Mouse (Mus musculus) monocyte, adult 5-6 weeks (primary cell): ENCODE measurements at regions not wholly inside any gene's neighbourhood (a gene's known extent, or its start where the extent isn't known, plus 50 kb on each side); places are given as distances from the start of the nearest gene placed in this dataset.

Source experiments
- ATAC-seq: fragments of 153-309, 156-312 bp; replicated peaks from 2 replicates; pipeline ENCODE4 v1.8.0; 2017; ENCODE audit warnings: mild to moderate bottlenecking; ENCODE audit not compliant: low TSS enrichment, insufficient number of reproducible peaks, severe bottlenecking, poor library complexity, low FRiP score

GRCm38 (mm10) chr17:47195981-47196380, 172.7 kb upstream of the Mrps10 start:
- ATAC-seq: no peak

- ATAC-seq: peak; percentile 66; the same call in 1 of the 2 replicates
These were observed 174.1 kb upstream of the Mrps10 start for GRCm38 (mm10) chr17:47194463-47195012.

GRCm38 (mm10) chr17:47191416-47191815, 177.3 kb upstream of the Mrps10 start:
- no peak for ATAC-seq

GRCm38 (mm10) chr17:47189770-47190169, 178.9 kb upstream of the Mrps10 start:
- no peak for ATAC-seq

GRCm38 (mm10) chr17:47184148-47184547, 173.8 kb upstream of the Ubr2 start:
- peak; percentile 29; the same call in 1 of the 2 replicates for ATAC-seq

- no peak for ATAC-seq
These were observed 171.8 kb upstream of the Ubr2 start for GRCm38 (mm10) chr17:47182118-47182517.

GRCm38 (mm10) chr17:47179410-47179809, 169.1 kb upstream of the Ubr2 start:
- ATAC-seq: no peak

- ATAC-seq: no peak
These were observed 168.3 kb upstream of the Ubr2 start for GRCm38 (mm10) chr17:47178705-47179104.

- ATAC-seq: no peak
These were observed 167.4 kb upstream of the Ubr2 start for GRCm38 (mm10) chr17:47177671-47178246.

GRCm38 (mm10) chr17:47176328-47176727, 166.0 kb upstream of the Ubr2 start:
- ATAC-seq: no peak

- ATAC-seq: peak; percentile 82
These were observed 164.4 kb upstream of the Ubr2 start for GRCm38 (mm10) chr17:47174748-47175215.

GRCm38 (mm10) chr17:47171801-47172200, 161.4 kb upstream of the Ubr2 start:
- no peak for ATAC-seq

GRCm38 (mm10) chr17:47170978-47171593, 160.7 kb upstream of the Ubr2 start:
- no peak for ATAC-seq

GRCm38 (mm10) chr17:47168105-47168504, 157.7 kb upstream of the Ubr2 start:
- ATAC-seq: no peak

GRCm38 (mm10) chr17:47163677-47164340, 153.5 kb upstream of the Ubr2 start:
- no peak for ATAC-seq

GRCm38 (mm10) chr17:47162459-47162858, 152.1 kb upstream of the Ubr2 start:
- ATAC-seq: no peak

- ATAC-seq: peak; percentile 95
These were observed 145.9 kb upstream of the Ubr2 start for GRCm38 (mm10) chr17:47156237-47156636.

GRCm38 (mm10) chr17:47151557-47152278, 141.4 kb upstream of the Ubr2 start:
- ATAC-seq: no peak

- no peak for ATAC-seq
These were observed 140.8 kb upstream of the Ubr2 start for GRCm38 (mm10) chr17:47151193-47151556.
